8 mouse cellular contexts compared by ENCODE assay signal in the genomic region with DNA sequence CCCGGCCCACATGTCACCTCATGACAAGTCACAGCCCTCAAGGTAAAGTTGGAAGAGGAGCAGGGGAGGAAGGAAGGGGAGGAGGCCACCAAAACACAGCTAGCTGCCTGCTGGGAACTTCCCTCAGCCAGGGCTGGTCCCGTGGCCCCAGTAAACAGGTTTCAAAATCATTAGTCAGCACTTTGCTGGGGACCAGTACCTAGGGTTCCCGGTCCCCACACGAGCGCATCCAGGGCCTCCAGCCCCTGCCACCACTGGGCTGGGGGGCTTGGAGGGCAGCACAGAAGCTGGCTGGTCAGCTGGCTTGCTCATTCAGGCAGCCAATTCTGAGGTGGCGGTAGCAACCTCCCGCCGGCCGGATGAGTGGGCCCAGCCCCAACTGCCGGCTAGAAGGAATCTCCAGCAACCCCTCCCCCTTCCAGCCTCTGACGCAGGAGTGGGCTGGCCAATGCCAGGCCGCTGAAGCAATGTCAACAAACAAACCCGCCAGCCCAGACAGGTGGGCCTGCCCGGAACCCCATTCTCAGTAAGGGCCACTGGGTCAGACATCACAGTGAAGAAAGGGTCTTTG. TPM values are rescaled to one million over a fixed set of nuclear protein-coding genes. Genes with fewer than 3 reads are reported as not detected.
DNase-seq lines count a peak whose midpoint lies in the region; ATAC-seq and TF ChIP-seq lines count a peak whose summit lies in the region.

No protein-coding gene starts in this region.

- peak; percentile 24; the same call in 1 of the 2 replicates for TF ChIP-seq EP300 in lung, postnatal 0 days (IDR thresholded peaks at IDR 0.05)

- H3K36me3 ChIP-seq in hindbrain, embryonic 10.5 days: peaks cover 43% of the 10 kb centered on the region
- peaks cover 6% of the 10 kb centered on the region; the same call in 1 of the 2 replicates for H3K36me3 ChIP-seq in lung, postnatal 0 days (ENCODE audit: insufficient read depth, low read length)

- DNase-seq in MN1 (ENCODE audit: low spot score): peak; percentile 84
- DNase-seq in cerebellum, adult 9-10 months: peak; percentile 92
- peak; percentile 83 for DNase-seq in hindbrain, embryonic 10.5 days (ENCODE audit: low spot score)
- DNase-seq in layer of hippocampus, postnatal 10 days (ENCODE audit: low spot score in 2 of 2): peak; percentile 70 to 80
- DNase-seq in lung, postnatal 0 days (ENCODE audit: low spot score): peak; percentile 97
- DNase-seq in ovary, postnatal 10 days (ENCODE audit: low spot score): peak; percentile 60
- DNase-seq in thymus, postnatal 0 days (ENCODE audit: low spot score): peak; percentile 63

- no peaks in the 10 kb centered on the region for H3K27me3 ChIP-seq in hindbrain, embryonic 10.5 days (ENCODE audit: insufficient read depth, poor library complexity, severe bottlenecking)
- no peaks in the 10 kb centered on the region for H3K27me3 ChIP-seq in lung, postnatal 0 days (replicated peaks; ENCODE audit: insufficient read depth, low read length)

- peak overlapping the region; percentile 97 for H3K27ac ChIP-seq in hindbrain, embryonic 10.5 days
- H3K27ac ChIP-seq in lung, postnatal 0 days (ENCODE audit: low read length): peak overlapping the region; percentile 94

- no peaks in the 10 kb centered on the region for H3K9me3 ChIP-seq in hindbrain, embryonic 10.5 days
- H3K9me3 ChIP-seq in lung, postnatal 0 days (ENCODE audit: low read length): no peaks in the 10 kb centered on the region

- no peak for TF ChIP-seq CTCF in lung, postnatal 0 days (IDR thresholded peaks at IDR 0.05)

- H3K9ac ChIP-seq in lung, postnatal 0 days (replicated peaks; ENCODE audit: low read depth): peak overlapping the region; percentile 95

- peak overlapping the region; percentile 93 for H3K4me3 ChIP-seq in hindbrain, embryonic 10.5 days
- H3K4me3 ChIP-seq in lung, postnatal 0 days (ENCODE audit: low read depth, low read length): peak overlapping the region; percentile 97

- H3K4me1 ChIP-seq in hindbrain, embryonic 10.5 days (replicated peaks): peaks cover 46% of the 10 kb centered on the region
- H3K4me1 ChIP-seq in lung, postnatal 0 days (ENCODE audit: insufficient read depth, low read depth, low read length): peaks cover 7% of the 10 kb centered on the region; the same call in 1 of the 2 replicates

- H3K4me2 ChIP-seq in lung, postnatal 0 days (replicated peaks; ENCODE audit: low read depth, low read length): peak overlapping the region; percentile 95

- 6% methylated on average over 14 of the region's 14 CpGs for WGBS in hindbrain, embryonic 10.5 days
- 2% methylated on average over 14 of the region's 14 CpGs for WGBS in lung, postnatal 0 days

- ATAC-seq in frontal cortex, adult (ENCODE audit: low TSS enrichment): peak; percentile 58; the same call in 1 of the 2 replicates
- peak; percentile 78 for ATAC-seq in lung, postnatal 0 days

RNA-seq across cellular contexts. Expression of a gene that starts 1.8 kb away (rescaled TPM):
- polyA plus RNA-seq in hindbrain, embryonic 10.5 days (2016; fragmentation: Nextera tagmentation; extraction: Ambion mirVana): 24.5 and 28.1 TPM in 2 replicates
- total RNA-seq in layer of hippocampus, postnatal 10 days (2021): 10 to 100 TPM; 66.7 to 73.7 TPM
- 11.8 and 11.9 TPM in 2 replicates for polyA plus RNA-seq in lung, postnatal 0 days (2015; fragmentation: Nextera tagmentation; extraction: Ambion mirVana)
- 9.7 and 12.3 TPM in 2 replicates for polyA plus RNA-seq in thymus, postnatal 0 days (2015; fragmentation: Nextera tagmentation; extraction: Ambion mirVana)

RNA-seq across cellular contexts. Expression of a gene that starts 27.7 kb away (rescaled TPM):
- 29.8 and 37.8 TPM in 2 replicates for polyA plus RNA-seq in hindbrain, embryonic 10.5 days (2016; fragmentation: Nextera tagmentation; extraction: Ambion mirVana)
- total RNA-seq in layer of hippocampus, postnatal 10 days (2021): 10 to 100 TPM; 17.6 to 18.3 TPM
- 12.5 and 14.2 TPM in 2 replicates for polyA plus RNA-seq in lung, postnatal 0 days (2015; fragmentation: Nextera tagmentation; extraction: Ambion mirVana)
- 34.6 and 37.8 TPM in 2 replicates for polyA plus RNA-seq in thymus, postnatal 0 days (2015; fragmentation: Nextera tagmentation; extraction: Ambion mirVana)

RNA-seq across cellular contexts. Expression of a gene that starts 31.4 kb away (rescaled TPM):
- 22.8 and 23.0 TPM in 2 replicates for polyA plus RNA-seq in hindbrain, embryonic 10.5 days (2016; fragmentation: Nextera tagmentation; extraction: Ambion mirVana)
- 1 to 10 TPM; 8.9 to 9.6 TPM for total RNA-seq in layer of hippocampus, postnatal 10 days (2021)
- 30.2 and 32.0 TPM in 2 replicates for polyA plus RNA-seq in lung, postnatal 0 days (2015; fragmentation: Nextera tagmentation; extraction: Ambion mirVana)
- 43.2 and 48.3 TPM in 2 replicates for polyA plus RNA-seq in thymus, postnatal 0 days (2015; fragmentation: Nextera tagmentation; extraction: Ambion mirVana)

RNA-seq across cellular contexts. Expression of a gene that starts 31.6 kb away (rescaled TPM):
- polyA plus RNA-seq in hindbrain, embryonic 10.5 days (2016; fragmentation: Nextera tagmentation; extraction: Ambion mirVana): 31.0 and 43.8 TPM in 2 replicates
- 1 to 10 TPM; 2.6 to 3.5 TPM for total RNA-seq in layer of hippocampus, postnatal 10 days (2021)
- polyA plus RNA-seq in lung, postnatal 0 days (2015; fragmentation: Nextera tagmentation; extraction: Ambion mirVana): 5.7 and 7.9 TPM in 2 replicates
- 16.1 and 19.6 TPM in 2 replicates for polyA plus RNA-seq in thymus, postnatal 0 days (2015; fragmentation: Nextera tagmentation; extraction: Ambion mirVana)

RNA-seq across cellular contexts. Expression of a gene that starts 37.6 kb away (rescaled TPM):
- polyA plus RNA-seq in hindbrain, embryonic 10.5 days (2016; fragmentation: Nextera tagmentation; extraction: Ambion mirVana): 63.7 and 68.6 TPM in 2 replicates
- total RNA-seq in layer of hippocampus, postnatal 10 days (2021): 10 to 100 TPM; 72.4 to 91.5 TPM
- 16.7 and 17.5 TPM in 2 replicates for polyA plus RNA-seq in lung, postnatal 0 days (2015; fragmentation: Nextera tagmentation; extraction: Ambion mirVana)
- 31.3 and 31.4 TPM in 2 replicates for polyA plus RNA-seq in thymus, postnatal 0 days (2015; fragmentation: Nextera tagmentation; extraction: Ambion mirVana)

Comparison
In these comparisons a context has a peak if more than half of its experiments do, and no peak if none do; other contexts are left out.
1. Peak in every context shown above with its lines: DNase-seq, ATAC-seq, H3K4me3 ChIP-seq and H3K27ac ChIP-seq.